Mouse (Mus musculus): Measurements from ENCODE around the gene Iqcg. TPM values are rescaled to one million over a fixed set of nuclear protein-coding genes. Genes with fewer than 3 reads are reported as not detected.
A peak's percentile ranks its signal among the peaks of the same experiment; 100 is the strongest.

Iqcg gene
- polyA plus RNA-seq, 1 experiment from 2014 or later = 6.4 TPM

DNA sequence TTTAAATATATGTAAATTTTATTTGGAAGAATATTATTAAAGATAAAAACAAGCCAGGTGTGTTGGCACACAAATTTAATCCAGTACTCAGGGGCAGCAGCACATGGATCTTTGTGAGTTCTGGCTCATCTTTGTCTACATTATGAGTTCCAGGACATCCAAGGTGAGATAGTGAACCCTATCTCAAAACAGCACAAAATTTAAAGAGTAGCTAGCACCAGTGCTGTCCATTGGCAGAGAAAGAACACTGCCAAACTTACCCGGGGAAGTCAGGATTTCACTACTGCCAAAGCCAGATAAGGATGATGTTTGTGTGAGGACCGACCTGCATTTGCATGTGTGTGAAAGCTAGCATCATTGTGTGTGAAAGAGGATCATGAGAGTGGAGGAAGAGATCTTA, 83.0 kb downstream of the Iqcg start:
- Histone ChIP-seq H3K36me3 (ENCODE audit: control insufficient read depth, insufficient read depth, low read length) (peaks cover 17% of the 10 kb centered on the region), H3K4me2 (ENCODE audit: low read depth, low read length) (no peak overlapping the region), H3K27ac (ENCODE audit: low read length) (no peak overlapping the region), H3K9me3 (ENCODE audit: control insufficient read depth, low read length) (no peaks in the 10 kb centered on the region), H3K9ac (ENCODE audit: low read length) (no peak overlapping the region), H3K27me3 (ENCODE audit: control insufficient read depth, insufficient read depth, low read depth, low read length) (no peaks in the 10 kb centered on the region), H3K4me1 (replicated peaks; ENCODE audit: control insufficient read depth, insufficient read depth, low read length) (no peaks in the 10 kb centered on the region), H3K4me3 (ENCODE audit: low read length) (no peak overlapping the region)
- WGBS = 65% methylated on average over 2 of the region's 2 CpGs
- ATAC-seq (ENCODE audit: low read depth) = no peak

DNA sequence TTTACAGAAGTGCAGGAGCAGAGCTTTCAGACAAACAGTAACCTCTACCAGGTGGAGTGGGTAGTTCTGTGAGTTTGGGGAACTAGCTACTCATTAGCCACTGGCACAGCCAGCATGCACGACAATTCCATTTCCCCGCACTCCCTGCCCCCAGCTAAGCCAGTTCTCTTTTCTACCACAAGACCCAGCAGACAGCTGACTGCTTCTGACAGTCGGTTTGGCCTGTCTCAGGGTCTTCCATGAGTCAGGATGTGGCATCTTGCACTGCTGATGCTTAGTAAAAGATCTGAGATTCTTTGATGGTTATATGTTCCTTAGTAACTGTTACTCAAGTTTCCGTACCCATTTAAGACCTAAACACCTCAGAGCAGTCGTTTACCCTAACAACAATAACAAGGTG, 83.5 kb downstream of the Iqcg start:
- Histone ChIP-seq H3K36me3 (ENCODE audit: control insufficient read depth, insufficient read depth, low read length) (peaks cover 17% of the 10 kb centered on the region), H3K27ac (ENCODE audit: low read length) (no peak overlapping the region), H3K4me2 (ENCODE audit: low read depth, low read length) (no peak overlapping the region), H3K9me3 (ENCODE audit: control insufficient read depth, low read length) (no peaks in the 10 kb centered on the region), H3K4me3 (ENCODE audit: low read length) (no peak overlapping the region), H3K27me3 (ENCODE audit: control insufficient read depth, insufficient read depth, low read depth, low read length) (no peaks in the 10 kb centered on the region), H3K4me1 (replicated peaks; ENCODE audit: control insufficient read depth, insufficient read depth, low read length) (no peaks in the 10 kb centered on the region), H3K9ac (ENCODE audit: low read length) (no peak overlapping the region)
- WGBS = 63% methylated on average over 5 of the region's 5 CpGs
- ATAC-seq (ENCODE audit: low read depth) = no peak

MicroRNAs within 50 kb of the gene (microRNA counts, 519-probe panel; counts per million panel counts)
- not detected for microRNA mmu-miR-1947

Small RNA genes within 50 kb of the gene (microRNA-seq; reads per million reads assigned to microRNA genes)
- not detected for gene Gm22231
- gene Mir1947 = 4.1 reads per million, percentile 16 among the genes with 10 or more reads in this experiment

Other genes starting within 250 kb of the Iqcg start
- 0.31 and 0.55 TPM in 2 replicates for gene Smbd1, start 245.7 kb downstream of the Iqcg start, polyA plus RNA-seq (2015; fragmentation: Nextera tagmentation; extraction: Ambion mirVana)
- gene Fyttd1, start 178.7 kb downstream of the Iqcg start, polyA plus RNA-seq (2015; fragmentation: Nextera tagmentation; extraction: Ambion mirVana) = 96.8 and 100 TPM in 2 replicates
- gene Rubcn, start 178.5 kb downstream of the Iqcg start, polyA plus RNA-seq (2015; fragmentation: Nextera tagmentation; extraction: Ambion mirVana) = 21.0 and 21.8 TPM in 2 replicates
- gene Lrch3, start 142.1 kb downstream of the Iqcg start, polyA plus RNA-seq (2015; fragmentation: Nextera tagmentation; extraction: Ambion mirVana) = 18.4 and 18.9 TPM in 2 replicates
- gene Rpl35a, start 235 bp upstream of the Iqcg start, polyA plus RNA-seq (2015; fragmentation: Nextera tagmentation; extraction: Ambion mirVana) = 895 and 1,004 TPM in 2 replicates
- gene Lmln, start 6.3 kb upstream of the Iqcg start, polyA plus RNA-seq (2015; fragmentation: Nextera tagmentation; extraction: Ambion mirVana) = 2.7 and 4.0 TPM in 2 replicates
- gene Osbpl11, start 128.9 kb upstream of the Iqcg start, polyA plus RNA-seq (2015; fragmentation: Nextera tagmentation; extraction: Ambion mirVana) = 14.8 and 14.9 TPM in 2 replicates
- gene Snx4, start 195.2 kb upstream of the Iqcg start, polyA plus RNA-seq (2015; fragmentation: Nextera tagmentation; extraction: Ambion mirVana) = 127 and 135 TPM in 2 replicates

All from lung, embryonic 16.5 days (tissue).